Mouse (Mus musculus): ENCODE measurements around the gene Ubr4.

The Ubr4 gene

DNA sequence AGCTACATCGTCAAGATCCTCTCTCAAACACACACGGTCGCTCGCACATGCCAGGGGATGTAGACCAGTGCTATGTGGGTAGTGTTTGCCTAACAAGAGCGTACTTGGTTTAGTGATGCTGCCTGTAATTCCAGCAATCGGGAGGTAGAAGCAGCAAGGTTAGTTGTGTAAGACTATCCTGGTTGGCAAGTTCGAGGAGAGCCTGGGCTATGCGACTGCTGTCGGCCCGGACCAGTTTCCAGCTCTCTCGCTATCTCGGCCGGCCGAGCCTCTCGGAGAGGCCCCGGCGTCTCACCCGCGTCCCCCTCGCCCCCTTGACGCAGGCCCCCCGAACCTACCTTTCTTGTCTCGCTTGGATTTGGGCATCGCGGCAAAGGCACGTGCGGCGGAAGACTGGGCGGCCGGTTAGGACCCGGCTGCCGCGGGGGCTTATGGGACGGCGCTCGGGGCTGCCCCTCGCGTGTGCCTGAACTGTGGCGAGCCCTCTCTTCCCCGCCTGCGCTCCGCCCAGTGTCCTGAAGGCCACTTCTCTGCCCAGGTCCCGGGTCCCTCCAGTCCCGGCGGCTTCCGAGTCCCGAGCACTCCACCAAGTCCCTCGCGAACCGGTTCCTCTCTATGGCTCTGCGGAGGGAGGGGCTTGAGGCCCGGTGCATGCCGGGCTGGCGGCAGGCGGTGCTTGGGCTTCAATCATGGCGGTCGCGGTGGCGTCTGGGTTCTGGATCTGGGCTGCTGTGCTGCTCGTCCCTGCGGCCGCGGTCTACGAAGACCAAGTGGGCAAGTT, at the start of gene Ubr4, which contains the start of the genes Mrto4 and Emc1:
Gene Ubr4, plus strand, starts transcription at position 679 of the 781 bp plus-strand sequence.
Gene Mrto4, minus strand, starts transcription at position 646 of the 781 bp plus-strand sequence.
Gene Emc1, plus strand, starts transcription at position 657 of the 781 bp plus-strand sequence.
- in situ Hi-C loops (cut with MboI), result no loop called here

DNA sequence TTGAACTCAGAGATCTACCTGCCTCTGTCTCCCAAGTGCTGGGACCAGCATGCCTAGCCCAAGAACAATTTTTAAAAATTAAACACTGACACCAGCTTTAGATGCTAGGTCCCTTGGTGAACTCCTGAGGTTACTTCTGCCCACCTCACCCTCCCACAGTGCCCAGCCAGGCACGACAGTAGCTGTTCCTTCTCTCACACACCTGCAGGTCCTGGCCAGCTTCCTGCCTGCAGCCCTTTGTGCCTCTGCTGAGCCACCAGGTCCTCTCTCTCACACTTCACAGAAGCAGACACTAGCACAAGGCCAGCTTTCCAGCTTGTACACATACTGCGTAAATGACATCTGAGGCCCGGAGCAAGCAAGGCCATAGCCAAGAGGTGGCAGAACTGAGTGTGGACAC, 46.9 kb upstream of the Ubr4 start:
- in situ Hi-C loops (cut with MboI), result no loop called here

- in situ Hi-C loops (cut with MboI), result no loop called here
Observed at GRCm38 (mm10) chr4:139307916-139308315, 44.5 kb upstream of the Ubr4 start.

- in situ Hi-C loops (cut with MboI), result no loop called here
Observed at GRCm38 (mm10) chr4:139309651-139310050, 42.8 kb upstream of the Ubr4 start.

GRCm38 (mm10) chr4:139310171-139310898, 42.1 kb upstream of the Ubr4 start, which contains the start of the genes Pqlc2 and Akr7a5:
Gene Pqlc2 (minus strand): TSS chr4:139310708.
Gene Akr7a5 (plus strand): TSS chr4:139310744.
- in situ Hi-C loops (cut with MboI), result no loop called here

GRCm38 (mm10) chr4:139310899-139311701, 41.3 kb upstream of the Ubr4 start:
- in situ Hi-C loops (cut with MboI), result no loop called here

- in situ Hi-C loops (cut with MboI), result no loop called here
Observed at GRCm38 (mm10) chr4:139311707-139312106, 40.7 kb upstream of the Ubr4 start.

GRCm38 (mm10) chr4:139312632-139313031, 39.8 kb upstream of the Ubr4 start:
- in situ Hi-C loops (cut with MboI), result no loop called here

GRCm38 (mm10) chr4:139318449-139318848, 34.0 kb upstream of the Ubr4 start:
- in situ Hi-C loops (cut with MboI), result no loop called here

DNA sequence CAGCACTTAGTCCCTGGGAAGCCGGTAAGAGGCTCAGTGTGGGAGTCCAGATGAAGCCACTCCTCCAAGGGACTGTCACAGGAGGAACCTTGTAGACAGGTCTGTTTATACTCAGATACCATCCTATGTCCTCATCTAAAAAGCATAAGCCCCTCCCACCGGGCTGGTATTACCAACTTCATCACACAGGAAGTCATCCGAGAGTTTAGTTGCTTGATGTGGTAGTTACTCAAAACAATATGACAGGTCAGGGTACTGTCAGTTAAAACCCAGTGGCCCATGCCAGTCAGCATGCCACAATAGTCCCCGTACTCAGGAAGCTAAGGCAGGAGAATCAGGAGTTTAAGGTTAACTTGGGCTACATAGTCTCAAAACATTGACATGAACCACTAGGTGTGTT, 32.7 kb upstream of the Ubr4 start:
- in situ Hi-C loops (cut with MboI), result no loop called here

GRCm38 (mm10) chr4:139330605-139331004, 21.8 kb upstream of the Ubr4 start:
- in situ Hi-C loops (cut with MboI), result no loop called here

DNA sequence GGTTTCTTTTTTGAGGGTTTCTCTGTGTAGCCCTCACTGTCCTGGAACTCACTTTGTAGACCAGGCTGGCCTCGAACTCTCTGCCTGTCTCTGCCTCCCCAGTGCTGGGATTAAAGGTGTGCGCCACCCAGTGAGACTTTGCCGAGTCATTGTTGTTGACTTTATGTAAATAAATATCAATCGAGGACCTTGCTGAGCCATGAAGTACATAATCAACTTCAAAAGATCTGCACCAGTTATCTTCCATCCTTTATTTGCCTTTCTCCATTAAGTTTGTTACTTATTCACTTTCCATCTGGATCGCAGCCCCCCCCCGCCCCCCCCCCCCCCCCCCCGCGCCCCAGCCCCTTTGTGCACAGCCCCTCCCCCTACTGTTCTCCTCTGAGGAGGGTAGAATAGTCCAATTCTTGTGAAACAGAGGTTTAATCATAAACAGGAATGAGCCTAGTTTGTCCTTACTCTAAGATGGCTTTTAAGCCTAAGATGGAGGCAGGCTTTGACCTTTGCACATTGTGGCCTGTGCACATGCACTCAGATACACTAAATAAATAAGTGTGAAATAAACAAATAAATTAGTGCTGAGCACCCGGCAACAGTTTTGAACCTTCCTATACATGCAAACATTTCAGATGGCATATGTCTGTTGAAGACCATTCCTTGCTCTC, 17.6 kb upstream of the Ubr4 start:
- in situ Hi-C loops (cut with MboI), result no loop called here

DNA sequence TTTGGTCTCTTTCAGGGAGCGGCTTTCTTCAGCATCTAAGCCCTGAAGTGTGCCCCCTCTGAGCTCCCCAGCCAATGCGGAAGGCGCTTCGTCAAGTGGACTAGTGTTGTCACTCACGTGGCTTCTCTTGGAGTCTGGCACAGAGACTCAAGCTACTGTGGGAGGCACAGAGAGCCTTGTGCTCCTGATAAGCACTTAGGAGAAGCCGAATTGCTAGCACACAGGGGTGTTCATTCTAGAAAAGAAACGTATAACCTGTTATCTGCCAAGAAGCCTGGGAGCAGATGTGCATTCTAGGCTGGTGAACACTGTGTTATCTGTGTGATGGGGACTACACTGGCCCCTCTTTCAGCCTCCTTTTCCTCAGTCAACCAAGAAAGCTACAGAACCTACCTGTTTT, 16.9 kb upstream of the Ubr4 start:
- in situ Hi-C loops (cut with MboI), result no loop called here

GRCm38 (mm10) chr4:139336822-139337483, 15.5 kb upstream of the Ubr4 start:
- in situ Hi-C loops (cut with MboI), result no loop called here

GRCm38 (mm10) chr4:139338145-139338544, 14.3 kb upstream of the Ubr4 start:
- in situ Hi-C loops (cut with MboI), result no loop called here

GRCm38 (mm10) chr4:139340835-139341234, 11.6 kb upstream of the Ubr4 start:
- in situ Hi-C loops (cut with MboI), result no loop called here

GRCm38 (mm10) chr4:139341556-139342233, 10.7 kb upstream of the Ubr4 start:
- in situ Hi-C loops (cut with MboI), result no loop called here

DNA sequence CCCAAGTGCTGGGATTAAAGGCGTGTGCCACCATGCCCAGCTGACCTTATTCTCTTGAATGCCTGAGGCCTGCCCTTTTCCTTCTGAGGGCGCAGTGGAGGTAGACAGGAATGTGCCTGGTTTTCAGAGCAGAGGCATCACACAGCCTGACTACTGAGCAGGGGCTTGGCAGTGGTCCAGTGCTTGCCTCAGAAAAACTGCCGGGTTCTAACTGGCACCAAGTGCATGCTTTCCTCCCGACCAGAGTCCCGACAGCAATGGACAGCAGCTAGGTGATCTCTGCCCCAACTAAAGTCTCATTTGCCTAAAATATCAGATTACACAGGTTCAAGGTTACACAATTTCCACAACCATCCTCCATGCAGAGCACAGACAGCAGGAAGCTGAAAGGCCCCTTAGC, 8.7 kb upstream of the Ubr4 start:
- in situ Hi-C loops (cut with MboI), result no loop called here

DNA sequence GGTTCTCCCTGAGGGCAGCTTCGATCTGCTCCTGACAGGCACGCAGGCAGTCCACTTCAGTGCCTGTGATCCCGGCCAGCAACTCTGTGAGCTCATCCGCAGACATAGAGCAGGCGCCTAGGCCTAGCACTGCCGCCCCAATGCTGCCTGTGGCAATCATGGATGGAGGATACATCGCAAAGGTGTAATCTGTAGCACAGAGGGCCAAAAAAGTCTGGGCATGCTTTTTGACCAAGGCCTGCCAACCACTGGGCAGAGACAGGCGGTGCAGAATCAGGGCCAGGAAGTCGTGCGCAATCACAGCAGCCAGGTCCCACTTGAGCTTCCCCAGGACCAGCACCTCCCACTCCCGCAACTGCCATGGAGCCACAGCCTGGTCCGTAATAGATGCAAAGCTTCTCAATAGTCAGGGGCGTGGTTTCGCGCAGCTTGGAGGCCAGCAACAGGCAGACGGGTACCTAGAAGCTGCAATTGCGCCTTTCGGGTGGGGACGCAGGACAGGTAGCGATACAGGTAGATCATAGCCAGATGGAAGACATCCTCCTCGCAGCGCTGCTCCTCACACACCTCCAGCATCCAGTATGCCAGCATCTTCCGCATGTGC, 6.9 kb upstream of the Ubr4 start:
- in situ Hi-C loops (cut with MboI), result no loop called here

DNA sequence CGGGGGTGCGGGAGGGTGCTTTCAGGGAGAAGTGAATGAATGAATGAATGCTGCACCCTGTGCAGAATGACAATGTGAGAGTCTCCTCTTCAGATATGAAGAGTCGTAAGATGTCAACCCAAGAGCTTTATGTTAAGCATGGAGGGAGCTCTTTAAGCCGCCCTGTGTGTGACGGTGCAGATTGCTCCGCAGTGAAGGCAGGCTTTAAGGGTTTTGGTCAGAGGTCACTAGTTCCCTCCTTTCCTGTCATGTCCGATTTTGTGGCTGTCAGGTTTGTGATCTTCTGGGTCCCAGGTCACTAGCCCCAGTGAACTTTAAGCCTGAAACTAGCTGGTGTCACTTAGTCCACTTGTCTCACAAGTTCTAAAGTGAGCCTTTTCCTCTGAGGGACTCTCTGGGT, 423 bp downstream of the Ubr4 start:
- in situ Hi-C loops (cut with MboI), result no loop called here

Measured in mature B cell (primary cell).